Comparison of ENCODE assay signal across 10 mouse cellular contexts in the genomic region with DNA sequence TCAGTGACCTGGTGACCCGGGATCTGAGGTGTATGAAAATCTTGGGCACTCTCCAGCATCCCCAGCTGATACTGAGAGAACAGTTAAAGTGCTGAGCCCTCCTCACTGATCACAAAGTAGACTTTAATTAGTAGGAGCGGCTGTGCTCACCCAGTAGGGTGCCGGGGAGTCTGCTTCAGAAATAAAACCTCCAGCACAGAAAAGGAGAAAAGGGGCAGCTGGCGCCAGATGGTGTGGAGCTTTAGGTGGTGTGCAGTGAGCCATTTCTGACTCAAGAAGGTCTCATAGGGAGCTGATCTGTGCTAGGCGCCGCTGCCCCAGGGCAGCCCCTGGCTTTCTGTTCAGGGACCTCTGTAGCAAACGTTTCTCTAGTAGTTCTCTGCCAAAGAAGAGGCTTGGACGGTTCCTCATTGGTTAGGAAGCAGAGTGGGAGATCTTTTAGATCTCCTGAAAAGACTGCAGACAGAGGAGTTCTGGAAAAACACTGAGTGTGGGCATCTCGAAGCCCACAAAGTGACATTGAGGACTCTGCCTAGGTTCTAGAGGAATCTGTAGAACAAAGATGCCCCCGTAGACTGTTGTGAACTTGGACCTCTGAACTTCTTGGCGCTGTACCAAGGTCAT.
DNase-seq lines count a peak whose midpoint lies in the region; ATAC-seq and TF ChIP-seq lines count a peak whose summit lies in the region.
"Had no signal": no experiment of that assay in that cellular context is flagged by ENCODE, and none has a peak within 500 bp of the region (broad histone marks: within the 10 kb centered on the region; RNA-seq: fewer than 3 reads in every experiment).

No protein-coding gene starts in this region.

- H3K36me3 ChIP-seq in kidney, adult 2 months (ENCODE audit: control insufficient read depth, insufficient read depth, low read length): no peaks in the 10 kb centered on the region
- no peaks in the 10 kb centered on the region for H3K36me3 ChIP-seq in hindbrain, embryonic 10.5 days
- no peaks in the 10 kb centered on the region for H3K36me3 ChIP-seq in neural tube, embryonic 13.5 days

- H3K9ac ChIP-seq in neural tube, embryonic 13.5 days: no peak overlapping the region

- no peak for TF ChIP-seq POLR2A in kidney, adult 2 months (IDR thresholded peaks at IDR 0.05; ENCODE audit: low read depth, low read length)

- no peak overlapping the region for H3K4me3 ChIP-seq in kidney, adult 2 months (ENCODE audit: insufficient read depth, low read depth, low read length)
- no peak overlapping the region for H3K4me3 ChIP-seq in hindbrain, embryonic 10.5 days
- H3K4me3 ChIP-seq in neural tube, embryonic 13.5 days: no peak overlapping the region

- H3K9me3 ChIP-seq in hindbrain, embryonic 10.5 days: no peaks in the 10 kb centered on the region
- H3K9me3 ChIP-seq in neural tube, embryonic 13.5 days: no peaks in the 10 kb centered on the region

- peak; percentile 30 for DNase-seq in kidney, adult 2 months
- DNase-seq in kidney, postnatal 14 days: no peak
- peak; percentile 79 to 80 for DNase-seq in cerebellum, postnatal 14 days
- peak; percentile 28 for DNase-seq in hindbrain, embryonic 10.5 days (ENCODE audit: low spot score)
- DNase-seq in thymus, postnatal 25 days: no peak
- no peak for DNase-seq in yolk sac, embryonic 10.5 days (ENCODE audit: low spot score)
- DNase-seq: adrenal gland, postnatal 25 days; layer of hippocampus, adult 9-11 months had no signal

- WGBS in kidney, adult 2 months: 36% methylated on average over 11 of the region's 11 CpGs
- WGBS in hindbrain, embryonic 10.5 days: 44% methylated on average over 11 of the region's 11 CpGs
- 43% methylated on average over 11 of the region's 11 CpGs for WGBS in neural tube, embryonic 13.5 days

- no peaks in the 10 kb centered on the region; the same call in 1 of the 2 replicates for H3K4me1 ChIP-seq in kidney, adult 2 months (ENCODE audit: control insufficient read depth, insufficient read depth, low read length)
- H3K4me1 ChIP-seq in hindbrain, embryonic 10.5 days (replicated peaks): 0 out of 2 replicates have a peak, but pooled peaks cover 7% of the 10 kb centered on the region
- peaks cover 11% of the 10 kb centered on the region; the same call in 1 of the 2 replicates for H3K4me1 ChIP-seq in neural tube, embryonic 13.5 days (replicated peaks)

- no peak for TF ChIP-seq CTCF in kidney, adult 2 months (conservative IDR thresholded peaks at IDR 0.05; ENCODE audit: insufficient read depth, insufficient read length, low read depth, low read length)

- H3K4me2 ChIP-seq in neural tube, embryonic 13.5 days: no peak overlapping the region

- H3K27ac ChIP-seq in kidney, adult 2 months (ENCODE audit: insufficient read depth, low read depth, low read length): no peak overlapping the region
- H3K27ac ChIP-seq in hindbrain, embryonic 10.5 days: 0 out of 2 replicates have a peak overlapping the region, but pooled peaks have one; percentile 12
- H3K27ac ChIP-seq in neural tube, embryonic 13.5 days (replicated peaks): no peak overlapping the region

- ATAC-seq in neural tube, embryonic 13.5 days (ENCODE audit: low read depth): peak; percentile 85
- no peak for ATAC-seq in CD4-positive, CD25-positive, alpha-beta regulatory T cell, adult 4 months

- H3K27me3 ChIP-seq in kidney, adult 2 months (replicated peaks; ENCODE audit: control insufficient read depth, insufficient read depth, low read length): no peaks in the 10 kb centered on the region
- no peaks in the 10 kb centered on the region for H3K27me3 ChIP-seq in hindbrain, embryonic 10.5 days (ENCODE audit: insufficient read depth, poor library complexity, severe bottlenecking)
- H3K27me3 ChIP-seq in neural tube, embryonic 13.5 days: no peaks in the 10 kb centered on the region

Comparison
In these comparisons a context has a peak if more than half of its experiments do, and no peak if none do; other contexts are left out.
1. DNase-seq: peak in kidney, adult 2 months (single experiment), cerebellum, postnatal 14 days (2 of 2) and hindbrain, embryonic 10.5 days (single experiment); none in kidney, postnatal 14 days (single experiment), thymus, postnatal 25 days (single experiment) and yolk sac, embryonic 10.5 days (single experiment).